ENCODE assay signal across 27 mouse cellular contexts in genomic region chr6:145448361-145448760, GRCm38 (mm10).
DNase-seq lines count a peak whose midpoint lies in the region; ATAC-seq and TF ChIP-seq lines count a peak whose summit lies in the region.
"Had no signal": no experiment of that assay in that cellular context is flagged by ENCODE, and none has a peak within 500 bp of the region (broad histone marks: within the 10 kb centered on the region; RNA-seq: fewer than 3 reads in every experiment).

No protein-coding gene starts in this region.

- ATAC-seq in kidney, postnatal 0 days (replicated peaks; ENCODE audit: low FRiP score, low read depth) = no peak
- ATAC-seq in lung, postnatal 0 days = peak; percentile 63
- ATAC-seq: activated CD4-positive, CD25-positive, alpha-beta regulatory T cell, adult 4 months; CD4-positive, CD25-positive, alpha-beta regulatory T cell, adult 4 months; forebrain, embryonic 15.5 days; hindbrain, embryonic 16.5 days; intestine, embryonic 15.5 days had no signal

- no peak for TF ChIP-seq POLR2A in kidney, adult 2 months (IDR thresholded peaks at IDR 0.05; ENCODE audit: low read depth, low read length)
- no peak for TF ChIP-seq POLR2A in embryonic fibroblast, embryonic 13.5 days (IDR thresholded peaks at IDR 0.05; ENCODE audit: low read depth, low read length)

- no peak overlapping the region for H3K27ac ChIP-seq in kidney, postnatal 0 days
- H3K27ac ChIP-seq in kidney, adult 2 months (ENCODE audit: insufficient read depth, low read depth, low read length) = no peak overlapping the region
- no peak overlapping the region for H3K27ac ChIP-seq in lung, postnatal 0 days (ENCODE audit: low read length)
- peak overlapping the region; percentile 81 for H3K27ac ChIP-seq in embryonic fibroblast, embryonic 13.5 days (ENCODE audit: insufficient read depth, low read length)
- H3K27ac ChIP-seq in forebrain, embryonic 10.5 days = no peak overlapping the region
- H3K27ac ChIP-seq: embryonic facial prominence, embryonic 13.5 days; forebrain, embryonic 12.5 days; forebrain, embryonic 15.5 days; hindbrain, embryonic 10.5 days; hindbrain, embryonic 13.5 days; intestine, embryonic 15.5 days had no signal

- peaks cover 5% of the 10 kb centered on the region; the same call in 1 of the 2 replicates for H3K4me1 ChIP-seq in kidney, postnatal 0 days (replicated peaks; ENCODE audit: insufficient read depth, low read length)
- H3K4me1 ChIP-seq in kidney, adult 2 months (ENCODE audit: control insufficient read depth, insufficient read depth, low read length) = no peaks in the 10 kb centered on the region
- H3K4me1 ChIP-seq in lung, postnatal 0 days (ENCODE audit: insufficient read depth, low read depth, low read length) = peaks cover 3% of the 10 kb centered on the region; the same call in 1 of the 2 replicates
- H3K4me1 ChIP-seq in embryonic fibroblast, embryonic 13.5 days (ENCODE audit: control insufficient read depth, insufficient read depth, low read length) = peaks cover 29% of the 10 kb centered on the region
- H3K4me1 ChIP-seq in forebrain, embryonic 10.5 days = no peaks in the 10 kb centered on the region
- H3K4me1 ChIP-seq: forebrain, embryonic 12.5 days; hindbrain, embryonic 10.5 days had no signal

- peak; percentile 33 for DNase-seq in kidney, postnatal 0 days (ENCODE audit: low spot score)
- DNase-seq in kidney, adult 2 months = no peak
- peak; percentile 68 for DNase-seq in lung, postnatal 0 days (ENCODE audit: low spot score)
- no peak for DNase-seq in lung, postnatal 14 days
- peak; percentile 52 for DNase-seq in NIH3T3 (ENCODE audit: low read depth)
- DNase-seq in forebrain, embryonic 10.5 days (ENCODE audit: extremely low spot score, low spot score) = no peak
- DNase-seq in adrenal gland, adult 2 months = no peak
- DNase-seq: adrenal gland, postnatal 10 days; adrenal gland, postnatal 36 days; cerebellum, adult 2 months; cerebellum, adult 9-11 months; cerebellum, postnatal 25 days; gastrocnemius, postnatal 10 days; gastrocnemius, postnatal 36 days; heart, postnatal 10 days; heart, postnatal 36 days had no signal

- no peak overlapping the region for H3K9ac ChIP-seq in kidney, postnatal 0 days (ENCODE audit: low read depth, low read length)
- no peak overlapping the region for H3K9ac ChIP-seq in lung, postnatal 0 days (replicated peaks; ENCODE audit: low read depth)
- H3K9ac ChIP-seq: embryonic facial prominence, embryonic 13.5 days; forebrain, embryonic 12.5 days; forebrain, embryonic 15.5 days; hindbrain, embryonic 13.5 days; intestine, embryonic 15.5 days had no signal

- H3K36me3 ChIP-seq in kidney, postnatal 0 days (ENCODE audit: insufficient read depth, low read length) = no peaks in the 10 kb centered on the region
- no peaks in the 10 kb centered on the region for H3K36me3 ChIP-seq in kidney, adult 2 months (ENCODE audit: control insufficient read depth, insufficient read depth, low read length)
- H3K36me3 ChIP-seq in lung, postnatal 0 days (ENCODE audit: insufficient read depth, low read length) = no peaks in the 10 kb centered on the region
- no peaks in the 10 kb centered on the region for H3K36me3 ChIP-seq in forebrain, embryonic 10.5 days (replicated peaks)
- H3K36me3 ChIP-seq: embryonic facial prominence, embryonic 13.5 days; forebrain, embryonic 12.5 days; forebrain, embryonic 15.5 days; hindbrain, embryonic 10.5 days; hindbrain, embryonic 13.5 days; intestine, embryonic 15.5 days had no signal

- H3K4me2 ChIP-seq in kidney, postnatal 0 days (ENCODE audit: low read length) = no peak overlapping the region
- H3K4me2 ChIP-seq in lung, postnatal 0 days (replicated peaks; ENCODE audit: low read depth, low read length) = no peak overlapping the region
- H3K4me2 ChIP-seq: embryonic facial prominence, embryonic 13.5 days; forebrain, embryonic 12.5 days; forebrain, embryonic 15.5 days; heart, embryonic 11.5 days; hindbrain, embryonic 13.5 days; intestine, embryonic 15.5 days had no signal

- no peak overlapping the region for H3K4me3 ChIP-seq in kidney, postnatal 0 days (replicated peaks; ENCODE audit: low read depth, low read length)
- H3K4me3 ChIP-seq in kidney, adult 2 months (ENCODE audit: insufficient read depth, low read depth, low read length) = no peak overlapping the region
- H3K4me3 ChIP-seq in lung, postnatal 0 days (ENCODE audit: low read depth, low read length) = no peak overlapping the region
- H3K4me3 ChIP-seq in embryonic fibroblast, embryonic 13.5 days (ENCODE audit: insufficient read depth, low read length) = no peak overlapping the region
- no peak overlapping the region for H3K4me3 ChIP-seq in forebrain, embryonic 10.5 days
- H3K4me3 ChIP-seq: embryonic facial prominence, embryonic 13.5 days; forebrain, embryonic 12.5 days; forebrain, embryonic 15.5 days; hindbrain, embryonic 10.5 days; hindbrain, embryonic 13.5 days; intestine, embryonic 15.5 days had no signal

- TF ChIP-seq CTCF in kidney, postnatal 0 days (IDR thresholded peaks at IDR 0.05; ENCODE audit: low read depth) = no peak
- no peak for TF ChIP-seq CTCF in kidney, adult 2 months (conservative IDR thresholded peaks at IDR 0.05; ENCODE audit: insufficient read depth, insufficient read length, low read depth, low read length)
- TF ChIP-seq CTCF in lung, postnatal 0 days (IDR thresholded peaks at IDR 0.05) = no peak
- no peak for TF ChIP-seq CTCF in embryonic fibroblast, embryonic 13.5 days (IDR thresholded peaks at IDR 0.05; ENCODE audit: borderline replicate concordance, insufficient read depth, low read length)

- H3K9me3 ChIP-seq in kidney, postnatal 0 days (replicated peaks; ENCODE audit: low read length) = no peaks in the 10 kb centered on the region
- no peaks in the 10 kb centered on the region for H3K9me3 ChIP-seq in lung, postnatal 0 days (ENCODE audit: low read length)
- no peaks in the 10 kb centered on the region for H3K9me3 ChIP-seq in forebrain, embryonic 10.5 days
- H3K9me3 ChIP-seq: embryonic facial prominence, embryonic 13.5 days; forebrain, embryonic 12.5 days; forebrain, embryonic 15.5 days; hindbrain, embryonic 10.5 days; hindbrain, embryonic 13.5 days; intestine, embryonic 15.5 days had no signal

- TF ChIP-seq EP300 in lung, postnatal 0 days (IDR thresholded peaks at IDR 0.05) = no peak

- 58% methylated on average over 2 of the region's 2 CpGs for WGBS in kidney, postnatal 0 days
- WGBS in kidney, adult 2 months = 48% methylated on average over 2 of the region's 2 CpGs
- WGBS in lung, postnatal 0 days = 19% methylated on average over 2 of the region's 2 CpGs
- 81% methylated on average over 2 of the region's 2 CpGs for WGBS in forebrain, embryonic 10.5 days

- no peaks in the 10 kb centered on the region for H3K27me3 ChIP-seq in kidney, postnatal 0 days (ENCODE audit: insufficient read depth, low read length)
- no peaks in the 10 kb centered on the region for H3K27me3 ChIP-seq in kidney, adult 2 months (replicated peaks; ENCODE audit: control insufficient read depth, insufficient read depth, low read length)
- H3K27me3 ChIP-seq in lung, postnatal 0 days (replicated peaks; ENCODE audit: insufficient read depth, low read length) = no peaks in the 10 kb centered on the region
- H3K27me3 ChIP-seq in forebrain, embryonic 10.5 days (ENCODE audit: poor library complexity, severe bottlenecking) = no peaks in the 10 kb centered on the region
- H3K27me3 ChIP-seq: embryonic facial prominence, embryonic 13.5 days; forebrain, embryonic 12.5 days; forebrain, embryonic 15.5 days; hindbrain, embryonic 13.5 days; intestine, embryonic 15.5 days had no signal

Comparison
In these comparisons a context has a peak if more than half of its experiments do, and no peak if none do; other contexts are left out.
1. DNase-seq: peak in kidney, postnatal 0 days (single experiment), lung, postnatal 0 days (single experiment) and NIH3T3 (single experiment); none in kidney, adult 2 months (single experiment), lung, postnatal 14 days (single experiment), forebrain, embryonic 10.5 days (single experiment) and adrenal gland, adult 2 months (single experiment).